Mouse (Mus musculus): ENCODE results near the gene Atp6v1g1.

GRCm38 (mm10) chr4:63525514-63525913 lies 19.1 kb upstream of the Atp6v1g1 start:
- TF ChIP-seq HCFC1 (IDR thresholded peaks at IDR 0.05; ENCODE audit: borderline replicate concordance, insufficient read depth, low read length) (no peak), ZC3H11A (IDR thresholded peaks at IDR 0.05; ENCODE audit: borderline replicate concordance, low read depth, low read length) (no peak), CHD2 (IDR thresholded peaks at IDR 0.05; ENCODE audit: low read depth, low read length) (no peak), MAFK (IDR thresholded peaks at IDR 0.05; ENCODE audit: insufficient read depth, low read depth, low read length) (no peak), ZNF384 (IDR thresholded peaks at IDR 0.05; ENCODE audit: low read depth, low read length) (no peak)
